Mouse (Mus musculus) liver, embryonic 12.5 days (tissue): ENCODE measurements around the gene Mmp27. TPM values are rescaled to one million over a fixed set of nuclear protein-coding genes. Genes with fewer than 3 reads are reported as not detected.
A peak's percentile ranks its signal among the peaks of the same experiment; 100 is the strongest.

Experiments
- ATAC-seq: fragments of 200-750 bp; cut with Nextera tagmentation; 2 replicates; pipeline ENCODE4 v1.8.0; 2017; ENCODE audit warnings: moderate number of reproducible peaks, mild to moderate bottlenecking, moderate library complexity
- H3K27ac ChIP-seq: fragments of 300-500 bp; sonication (generic); 2 replicates; pipeline ENCODE4 v1.5.1; 2016; ENCODE audit warnings: mild to moderate bottlenecking
- H3K27me3 ChIP-seq: fragments of 300-500 bp; sonication (generic); replicated peaks from 2 replicates; pipeline ENCODE4 v1.6.1; 2016; ENCODE audit warnings: mild to moderate bottlenecking, moderate library complexity
- H3K36me3 ChIP-seq: fragments of 300-500 bp; sonication (generic); 2 replicates; pipeline ENCODE4 v1.6.1; 2016; ENCODE audit warnings: mild to moderate bottlenecking, moderate library complexity
- H3K4me1 ChIP-seq: fragments of 300-500 bp; sonication (generic); 2 replicates; pipeline ENCODE4 v1.6.1; 2016
- H3K4me2 ChIP-seq: fragments of 300-500 bp; sonication (generic); 2 replicates; pipeline ENCODE4 v1.6.1; 2016; ENCODE audit warnings: mild to moderate bottlenecking, moderate library complexity
- H3K4me3 ChIP-seq: fragments of 300-500 bp; sonication (generic); 2 replicates; pipeline ENCODE4 v1.5.1; 2016; ENCODE audit warnings: mild to moderate bottlenecking, moderate library complexity
- H3K9ac ChIP-seq: fragments of 300-500 bp; sonication (generic); 2 replicates; pipeline ENCODE4 v1.6.1; 2016; ENCODE audit warnings: mild to moderate bottlenecking, moderate library complexity
- H3K9me3 ChIP-seq: fragments of 300-500 bp; sonication (generic); replicated peaks from 2 replicates; pipeline ENCODE4 v1.6.1; 2016; ENCODE audit warnings: mild to moderate bottlenecking, moderate library complexity
- WGBS: fragments of 180-500 bp; shearing (Covaris S2); methylation state at CpG from one replicate; pipeline ENCODE4 v1.1.7; 2016; ENCODE audit not compliant: insufficient replicate concordance; 5-methylcytosine and 5-hydroxymethylcytosine counted together
- polyA plus RNA-seq: library from polyadenylated mRNA; unstranded; fragments of >200 nt; fragmentation: Nextera tagmentation; extraction: Ambion mirVana; gene quantifications from 2 replicates; pipeline ENCODE4 v1.2.1, GENCODE M21; 2016

The Mmp27 gene
- polyA plus RNA-seq, 1 experiment from 2014 or later, result 0.06 TPM

- Histone ChIP-seq H3K27me3 (no peaks in the 10 kb centered on the region), H3K4me3 (no peak overlapping the region), H3K27ac (no peak overlapping the region), H3K4me1 (peaks cover 15% of the 10 kb centered on the region; the same call in 1 of the 2 replicates), H3K36me3 (no peaks in the 10 kb centered on the region), H3K9me3 (no peaks in the 10 kb centered on the region), H3K4me2 (no peak overlapping the region), H3K9ac (no peak overlapping the region)
- ATAC-seq, result no peak
- WGBS, result 40% methylated on average over 2 of the region's 2 CpGs
These were observed 3.3 kb upstream of the Mmp27 start for GRCm38 (mm10) chr9:7567923-7568322.

- 81% methylated on average over 1 of the region's 1 CpGs for WGBS
- no peak overlapping the region for H3K27ac ChIP-seq
- H3K36me3 ChIP-seq, result no peaks in the 10 kb centered on the region
- peaks cover 15% of the 10 kb centered on the region; the same call in 1 of the 2 replicates for H3K4me1 ChIP-seq
- no peak overlapping the region for H3K4me2 ChIP-seq
- H3K27me3 ChIP-seq, result no peaks in the 10 kb centered on the region
- H3K9ac ChIP-seq, result no peak overlapping the region
- H3K4me3 ChIP-seq, result no peak overlapping the region
- no peak for ATAC-seq
- no peaks in the 10 kb centered on the region for H3K9me3 ChIP-seq
These were observed 711 bp upstream of the Mmp27 start for GRCm38 (mm10) chr9:7570485-7570884.

- ATAC-seq, result peak; percentile 46; the same call in 1 of the 2 replicates
- 58% methylated on average over 7 of the region's 7 CpGs for WGBS
These were observed 992 bp downstream of the Mmp27 start for GRCm38 (mm10) chr9:7572188-7572587.

GRCm38 (mm10) chr9:7572663-7573308 lies 1.6 kb downstream of the Mmp27 start:
- Histone ChIP-seq H3K9me3 (no peaks in the 10 kb centered on the region), H3K36me3 (no peaks in the 10 kb centered on the region), H3K4me3 (no peak overlapping the region), H3K27me3 (no peaks in the 10 kb centered on the region), H3K4me1 (peaks cover 15% of the 10 kb centered on the region; the same call in 1 of the 2 replicates), H3K9ac (no peak overlapping the region), H3K27ac (no peak overlapping the region), H3K4me2 (no peak overlapping the region)
- 57% methylated on average over 2 of the region's 2 CpGs for WGBS
- ATAC-seq, result no peak

More at GRCm38 (mm10) chr9:7572188-7572587, 992 bp downstream of the Mmp27 start:
- H3K4me2 ChIP-seq, result no peak overlapping the region
- no peaks in the 10 kb centered on the region for H3K9me3 ChIP-seq
- H3K27me3 ChIP-seq, result no peaks in the 10 kb centered on the region
- H3K27ac ChIP-seq, result no peak overlapping the region
- H3K9ac ChIP-seq, result no peak overlapping the region
- peaks cover 15% of the 10 kb centered on the region; the same call in 1 of the 2 replicates for H3K4me1 ChIP-seq
- no peak overlapping the region for H3K4me3 ChIP-seq
- H3K36me3 ChIP-seq, result no peaks in the 10 kb centered on the region

- H3K36me3 ChIP-seq, result no peaks in the 10 kb centered on the region
- no peak overlapping the region for H3K27ac ChIP-seq
- peaks cover 15% of the 10 kb centered on the region; the same call in 1 of the 2 replicates for H3K4me1 ChIP-seq
- WGBS, result 66% methylated on average over 3 of the region's 3 CpGs
- H3K9ac ChIP-seq, result no peak overlapping the region
- H3K9me3 ChIP-seq, result no peaks in the 10 kb centered on the region
- H3K4me2 ChIP-seq, result no peak overlapping the region
- H3K27me3 ChIP-seq, result no peaks in the 10 kb centered on the region
- ATAC-seq, result no peak
- no peak overlapping the region for H3K4me3 ChIP-seq
These were observed 4.3 kb downstream of the Mmp27 start for GRCm38 (mm10) chr9:7575526-7575925.

GRCm38 (mm10) chr9:7577371-7577770 lies 6.2 kb downstream of the Mmp27 start:
- Histone ChIP-seq H3K27ac (no peak overlapping the region), H3K4me3 (no peak overlapping the region), H3K4me2 (no peak overlapping the region), H3K36me3 (no peaks in the 10 kb centered on the region), H3K9me3 (no peaks in the 10 kb centered on the region), H3K27me3 (no peaks in the 10 kb centered on the region), H3K4me1 (0 out of 2 replicates have a peak, but pooled peaks cover under 1% of the 10 kb centered on the region), H3K9ac (no peak overlapping the region)
- ATAC-seq, result no peak
- 63% methylated on average over 2 of the region's 2 CpGs for WGBS

- Histone ChIP-seq H3K4me3 (no peak overlapping the region), H3K9me3 (no peaks in the 10 kb centered on the region), H3K4me1 (no peaks in the 10 kb centered on the region), H3K27ac (no peak overlapping the region), H3K9ac (no peak overlapping the region), H3K4me2 (no peak overlapping the region), H3K27me3 (no peaks in the 10 kb centered on the region), H3K36me3 (no peaks in the 10 kb centered on the region)
- ATAC-seq, result no peak
- WGBS, result 57% methylated on average over 8 of the region's 8 CpGs
These were observed 18.9 kb downstream of the Mmp27 start for GRCm38 (mm10) chr9:7590063-7590462.

- H3K4me1 ChIP-seq, result no peaks in the 10 kb centered on the region; the same call in 1 of the 2 replicates
- no peaks in the 10 kb centered on the region for H3K9me3 ChIP-seq
- H3K27me3 ChIP-seq, result no peaks in the 10 kb centered on the region
- H3K4me3 ChIP-seq, result no peak overlapping the region
- 77% methylated on average over 3 of the region's 3 CpGs for WGBS
- H3K27ac ChIP-seq, result no peak overlapping the region
- no peak for ATAC-seq
- no peak overlapping the region for H3K4me2 ChIP-seq
- no peak overlapping the region for H3K9ac ChIP-seq
- no peaks in the 10 kb centered on the region for H3K36me3 ChIP-seq
These were observed 22.1 kb downstream of the Mmp27 start for GRCm38 (mm10) chr9:7593272-7593812.

GRCm38 (mm10) chr9:7594816-7595540 lies 23.8 kb downstream of the Mmp27 start:
- Histone ChIP-seq H3K9ac (no peak overlapping the region; the same call in 1 of the 2 replicates), H3K27me3 (no peaks in the 10 kb centered on the region), H3K36me3 (no peaks in the 10 kb centered on the region), H3K4me2 (peak overlapping the region; percentile 49), H3K4me3 (peak overlapping the region; percentile 37), H3K9me3 (no peaks in the 10 kb centered on the region), H3K27ac (no peak overlapping the region), H3K4me1 (no peaks in the 10 kb centered on the region; the same call in 1 of the 2 replicates)
- 10% methylated on average over 6 of the region's 6 CpGs for WGBS
- ATAC-seq, result peak; percentile 80

GRCm38 (mm10) chr9:7602982-7603742 lies 32.0 kb downstream of the Mmp27 start:
- no peaks in the 10 kb centered on the region for H3K36me3 ChIP-seq
- no peaks in the 10 kb centered on the region for H3K27me3 ChIP-seq
- H3K27ac ChIP-seq, result no peak overlapping the region
- H3K9me3 ChIP-seq, result no peaks in the 10 kb centered on the region
- H3K4me1 ChIP-seq, result no peaks in the 10 kb centered on the region
- whole genome bisulfite sequencing, result 3% methylated on average over 3 of the region's 3 CpGs
- H3K4me2 ChIP-seq, result no peak overlapping the region
- H3K9ac ChIP-seq, result no peak overlapping the region
- no peak overlapping the region for H3K4me3 ChIP-seq
- ATAC-seq, result no peak

- WGBS, result 54% methylated on average over 6 of the region's 6 CpGs
- no peak overlapping the region for H3K4me3 ChIP-seq
- H3K27ac ChIP-seq, result no peak overlapping the region
- H3K4me1 ChIP-seq, result no peaks in the 10 kb centered on the region
- H3K4me2 ChIP-seq, result no peak overlapping the region
- no peaks in the 10 kb centered on the region for H3K9me3 ChIP-seq
- no peaks in the 10 kb centered on the region for H3K27me3 ChIP-seq
- H3K36me3 ChIP-seq, result no peaks in the 10 kb centered on the region
- H3K9ac ChIP-seq, result no peak overlapping the region
- ATAC-seq, result no peak
These were observed 32.8 kb downstream of the Mmp27 start for GRCm38 (mm10) chr9:7604005-7604404.
